Mouse (Mus musculus): ENCODE results near the gene Tmem206. TPM values are rescaled to one million over a fixed set of nuclear protein-coding genes. Genes with fewer than 3 reads are reported as not detected.

Tmem206 gene
- polyA plus RNA-seq, 1 experiment from 2014 or later: 36.3 TPM

DNA sequence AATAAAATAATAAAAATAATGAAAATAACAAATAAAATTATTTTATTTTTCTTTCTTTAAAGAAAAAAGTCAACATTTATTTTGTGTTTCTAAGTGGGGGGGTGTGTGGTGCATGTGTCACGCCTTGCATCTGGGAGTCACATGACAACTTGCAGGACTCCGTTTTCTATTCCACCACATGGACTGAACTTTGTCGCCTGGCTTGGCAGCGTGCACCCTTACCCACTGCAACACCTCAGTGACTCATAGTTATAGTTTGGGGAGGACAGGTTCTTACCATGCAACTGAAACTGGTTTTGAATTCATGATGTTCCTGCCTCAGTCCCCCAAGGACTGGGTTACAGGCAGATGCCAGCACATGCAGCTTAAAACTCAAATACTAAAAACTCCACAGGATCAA is 42.5 kb downstream of the Tmem206 start:
- Histone ChIP-seq H3K4me1 (replicated peaks) (no peaks in the 10 kb centered on the region), H3K27me3 (no peaks in the 10 kb centered on the region), H3K9ac (no peak overlapping the region), H3K4me3 (no peak overlapping the region), H3K27ac (replicated peaks) (no peak overlapping the region), H3K36me3 (no peaks in the 10 kb centered on the region), H3K9me3 (no peaks in the 10 kb centered on the region), H3K4me2 (no peak overlapping the region)
- no peak for ATAC-seq (ENCODE audit: low read depth)
- 94% methylated on average over 4 of the region's 4 CpGs for WGBS

DNA sequence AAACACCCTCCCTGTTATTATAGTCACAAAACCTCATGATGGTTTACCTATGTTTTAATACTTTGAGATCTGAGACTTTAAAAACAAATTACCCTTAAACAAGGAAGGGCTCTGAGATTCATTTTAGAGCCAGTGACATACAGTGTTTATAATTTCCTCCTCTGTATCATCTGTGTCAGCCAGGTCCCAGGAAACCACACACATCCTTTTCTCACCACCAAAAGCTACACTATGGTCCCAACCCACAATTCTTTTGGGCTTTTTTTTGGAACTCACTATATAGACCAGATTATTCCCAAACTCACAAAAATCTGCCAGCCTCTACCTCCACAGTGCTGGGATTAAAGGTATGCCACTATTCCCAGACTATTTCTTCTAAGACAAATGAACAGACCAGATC is 43.4 kb downstream of the Tmem206 start:
- no peak overlapping the region for H3K4me3 ChIP-seq
- H3K4me1 ChIP-seq (replicated peaks): no peaks in the 10 kb centered on the region
- no peak overlapping the region for H3K4me2 ChIP-seq
- ATAC-seq (ENCODE audit: low read depth): no peak
- H3K27ac ChIP-seq (replicated peaks): no peak overlapping the region
- H3K9me3 ChIP-seq: no peaks in the 10 kb centered on the region
- H3K9ac ChIP-seq: no peak overlapping the region
- H3K36me3 ChIP-seq: no peaks in the 10 kb centered on the region
- H3K27me3 ChIP-seq: no peaks in the 10 kb centered on the region

DNA sequence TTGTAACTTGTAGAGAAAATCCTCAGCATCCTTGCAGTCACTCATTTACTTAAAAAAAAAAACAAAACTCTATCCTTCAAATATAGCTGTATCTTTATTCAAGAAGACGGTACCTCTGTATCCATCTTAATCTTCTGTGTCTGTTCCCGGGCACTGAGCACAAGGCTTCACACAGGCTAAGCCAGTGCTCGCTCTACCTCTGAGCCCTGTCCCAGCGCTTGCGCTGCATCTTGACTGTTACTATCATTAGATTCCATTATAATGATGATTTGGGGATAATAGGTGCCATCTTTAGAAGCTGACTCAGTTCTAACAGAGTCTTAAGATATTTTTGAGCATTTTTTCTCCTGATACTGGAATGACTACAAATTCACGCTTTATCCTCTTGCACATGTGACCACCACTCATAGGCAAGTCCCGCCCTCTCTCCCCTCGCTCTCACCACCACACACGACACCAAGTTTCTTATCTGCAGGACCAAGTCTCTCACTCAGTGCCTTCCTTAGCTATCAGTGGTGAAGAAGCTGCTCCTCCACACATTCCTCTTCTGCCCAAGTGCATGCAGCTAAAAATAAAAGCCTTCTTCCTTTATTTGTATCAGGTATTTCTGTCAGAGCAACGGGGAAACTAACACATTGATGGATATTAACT is 49.4 kb downstream of the Tmem206 start:
- Histone ChIP-seq H3K27me3 (no peaks in the 10 kb centered on the region), H3K9ac (no peak overlapping the region), H3K4me2 (no peak overlapping the region), H3K9me3 (no peaks in the 10 kb centered on the region), H3K27ac (replicated peaks) (no peak overlapping the region), H3K4me1 (replicated peaks) (no peaks in the 10 kb centered on the region), H3K4me3 (no peak overlapping the region), H3K36me3 (no peaks in the 10 kb centered on the region)
- ATAC-seq (ENCODE audit: low read depth): no peak
- WGBS: 95% methylated on average over 10 of the region's 10 CpGs

- no peaks in the 10 kb centered on the region for H3K9me3 ChIP-seq
- no peak overlapping the region for H3K27ac ChIP-seq (replicated peaks)
- no peak overlapping the region for H3K4me3 ChIP-seq
- no peaks in the 10 kb centered on the region for H3K27me3 ChIP-seq
- no peak for ATAC-seq (ENCODE audit: low read depth)
- H3K4me2 ChIP-seq: no peak overlapping the region
- no peak overlapping the region for H3K9ac ChIP-seq
- H3K4me1 ChIP-seq (replicated peaks): no peaks in the 10 kb centered on the region
- no peaks in the 10 kb centered on the region for H3K36me3 ChIP-seq
- 82% methylated on average over 5 of the region's 5 CpGs for WGBS
These were observed 49.9 kb downstream of the Tmem206 start for GRCm38 (mm10) chr1:191375644-191375998.

DNA sequence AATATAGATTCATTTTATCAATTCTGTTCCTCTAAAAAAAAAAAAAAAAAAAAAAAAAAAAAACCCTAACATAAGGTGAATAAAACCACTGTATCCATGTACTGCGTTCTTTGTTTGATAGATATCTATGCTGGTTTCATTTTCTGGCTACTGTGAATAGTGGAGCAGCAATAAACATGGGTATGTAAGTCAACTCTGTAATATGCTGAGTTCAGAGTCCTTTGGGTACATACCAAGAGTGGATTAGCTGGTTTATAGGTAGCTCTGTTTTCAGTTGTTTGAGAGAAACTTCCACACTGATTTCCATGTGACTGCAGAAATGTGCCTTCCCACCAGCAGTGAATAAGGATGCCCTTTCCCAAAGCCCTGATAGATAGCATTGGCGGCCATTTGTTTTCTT is 52.4 kb downstream of the Tmem206 start:
- Histone ChIP-seq H3K9me3 (no peaks in the 10 kb centered on the region), H3K9ac (no peak overlapping the region), H3K4me1 (replicated peaks) (no peaks in the 10 kb centered on the region), H3K27ac (replicated peaks) (no peak overlapping the region), H3K4me2 (no peak overlapping the region), H3K36me3 (no peaks in the 10 kb centered on the region), H3K4me3 (no peak overlapping the region), H3K27me3 (no peaks in the 10 kb centered on the region)
- WGBS: 91% methylated on average over 2 of the region's 2 CpGs
- no peak for ATAC-seq (ENCODE audit: low read depth)

- no peak for ATAC-seq (ENCODE audit: low read depth)
- H3K27ac ChIP-seq (replicated peaks): no peak overlapping the region
- H3K4me3 ChIP-seq: no peak overlapping the region
- no peaks in the 10 kb centered on the region for H3K4me1 ChIP-seq (replicated peaks)
- no peak overlapping the region for H3K9ac ChIP-seq
- WGBS: 94% methylated on average over 3 of the region's 3 CpGs
- no peaks in the 10 kb centered on the region for H3K27me3 ChIP-seq
- H3K36me3 ChIP-seq: no peaks in the 10 kb centered on the region
- no peak overlapping the region for H3K4me2 ChIP-seq
- no peaks in the 10 kb centered on the region for H3K9me3 ChIP-seq
These were observed 55.1 kb downstream of the Tmem206 start for GRCm38 (mm10) chr1:191380843-191381242.

GRCm38 (mm10) chr1:191381955-191382736 is 56.4 kb downstream of the Tmem206 start:
- no peak overlapping the region for H3K4me3 ChIP-seq
- H3K36me3 ChIP-seq: no peaks in the 10 kb centered on the region
- H3K9ac ChIP-seq: no peak overlapping the region
- WGBS: 89% methylated on average over 11 of the region's 11 CpGs
- H3K9me3 ChIP-seq: no peaks in the 10 kb centered on the region
- H3K27me3 ChIP-seq: no peaks in the 10 kb centered on the region
- no peak for ATAC-seq (ENCODE audit: low read depth)
- H3K4me2 ChIP-seq: no peak overlapping the region
- no peaks in the 10 kb centered on the region for H3K4me1 ChIP-seq (replicated peaks)
- H3K27ac ChIP-seq (replicated peaks): no peak overlapping the region

DNA sequence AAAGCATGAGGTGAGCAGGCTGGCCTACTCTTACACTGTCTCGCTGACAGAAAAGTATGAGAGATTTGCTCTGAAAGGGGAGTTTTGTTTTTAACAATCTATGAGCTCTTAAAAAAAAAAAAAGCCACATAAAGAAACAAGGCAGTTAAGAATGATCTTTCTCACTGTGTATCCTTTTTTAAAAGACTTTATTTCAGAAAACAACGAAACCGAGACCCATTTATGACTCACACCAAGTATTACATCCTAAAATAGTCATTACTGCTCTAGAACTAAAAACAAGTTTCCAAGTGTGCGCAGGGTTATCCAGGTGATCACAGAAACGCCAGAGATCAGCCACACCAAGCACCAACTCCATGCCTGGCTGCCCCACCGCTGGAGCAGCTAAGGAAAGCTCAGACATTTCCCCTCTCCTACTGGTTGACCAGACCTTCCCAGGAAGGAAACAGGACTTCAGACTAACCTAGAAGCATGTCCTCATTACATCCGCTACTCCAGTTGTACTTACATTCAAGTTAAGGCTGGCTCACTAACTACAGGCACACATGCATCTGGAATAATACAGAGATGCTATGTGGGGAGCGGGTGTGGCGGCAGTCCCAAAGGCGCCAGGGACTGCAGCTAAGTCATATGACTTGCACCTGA is 59.2 kb downstream of the Tmem206 start:
- no peak for ATAC-seq (ENCODE audit: low read depth)
- H3K9ac ChIP-seq: no peak overlapping the region
- no peak overlapping the region for H3K27ac ChIP-seq (replicated peaks)
- H3K4me2 ChIP-seq: no peak overlapping the region
- H3K4me1 ChIP-seq (replicated peaks): no peaks in the 10 kb centered on the region
- no peaks in the 10 kb centered on the region for H3K27me3 ChIP-seq
- WGBS: 95% methylated on average over 10 of the region's 10 CpGs
- no peak overlapping the region for H3K4me3 ChIP-seq
- H3K36me3 ChIP-seq: no peaks in the 10 kb centered on the region
- H3K9me3 ChIP-seq: no peaks in the 10 kb centered on the region

- 19% methylated on average over 3 of the region's 3 CpGs for WGBS
- H3K27ac ChIP-seq (replicated peaks): no peak overlapping the region
- H3K4me3 ChIP-seq: no peak overlapping the region
- no peaks in the 10 kb centered on the region for H3K36me3 ChIP-seq
- no peaks in the 10 kb centered on the region for H3K9me3 ChIP-seq
- no peak overlapping the region for H3K9ac ChIP-seq
- H3K4me1 ChIP-seq (replicated peaks): peaks cover 15% of the 10 kb centered on the region; the same call in 1 of the 2 replicates
- no peak for ATAC-seq (ENCODE audit: low read depth)
- H3K27me3 ChIP-seq: peaks cover 4% of the 10 kb centered on the region; the same call in 1 of the 2 replicates
- no peak overlapping the region for H3K4me2 ChIP-seq
These were observed 65.6 kb downstream of the Tmem206 start for GRCm38 (mm10) chr1:191391311-191391710.

DNA sequence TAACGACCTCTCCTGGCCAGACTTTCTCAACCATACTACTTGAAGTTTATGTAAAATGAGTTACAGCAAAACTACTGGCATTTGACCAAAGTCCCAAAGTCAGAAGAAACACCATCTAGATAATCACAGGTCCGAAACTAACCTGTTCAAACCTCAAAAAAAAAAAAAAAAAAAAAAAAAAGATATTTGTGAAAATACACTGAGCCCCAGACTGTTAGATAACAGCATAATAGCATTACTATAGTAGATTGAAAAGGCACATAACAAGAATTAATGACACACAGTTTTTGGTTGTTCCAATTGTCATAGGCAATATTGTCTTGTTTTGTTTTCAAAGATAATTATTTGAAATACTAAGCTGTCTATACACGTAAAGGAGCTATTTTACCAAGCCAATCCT is 67.8 kb downstream of the Tmem206 start:
- H3K27me3 ChIP-seq: peaks cover 4% of the 10 kb centered on the region; the same call in 1 of the 2 replicates
- ATAC-seq (ENCODE audit: low read depth): no peak
- H3K27ac ChIP-seq (replicated peaks): no peak overlapping the region
- 90% methylated on average over 3 of the region's 3 CpGs for WGBS
- H3K9me3 ChIP-seq: no peaks in the 10 kb centered on the region
- H3K36me3 ChIP-seq: no peaks in the 10 kb centered on the region
- H3K4me1 ChIP-seq (replicated peaks): peaks cover 19% of the 10 kb centered on the region
- no peak overlapping the region for H3K4me3 ChIP-seq
- no peak overlapping the region for H3K9ac ChIP-seq
- H3K4me2 ChIP-seq: no peak overlapping the region

DNA sequence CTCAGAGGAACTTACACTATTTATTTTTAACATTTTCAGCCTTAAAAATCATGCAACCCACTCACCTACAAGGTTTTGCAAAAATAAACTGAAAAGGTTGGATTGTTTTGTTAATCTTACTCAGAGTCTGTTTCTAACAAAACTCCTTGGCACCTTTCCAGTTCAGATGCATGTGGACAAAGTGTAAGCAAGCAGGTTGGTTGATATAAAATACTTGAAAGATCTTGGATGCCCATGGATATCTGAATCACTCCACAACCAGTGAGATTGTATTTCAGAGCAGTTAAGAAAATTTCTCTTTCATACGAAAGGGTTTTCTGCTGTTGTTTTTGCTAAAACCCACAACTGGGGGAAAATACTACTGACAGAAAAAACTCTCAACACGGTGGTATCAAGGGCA is 68.4 kb downstream of the Tmem206 start:
- H3K36me3 ChIP-seq: no peaks in the 10 kb centered on the region

DNA sequence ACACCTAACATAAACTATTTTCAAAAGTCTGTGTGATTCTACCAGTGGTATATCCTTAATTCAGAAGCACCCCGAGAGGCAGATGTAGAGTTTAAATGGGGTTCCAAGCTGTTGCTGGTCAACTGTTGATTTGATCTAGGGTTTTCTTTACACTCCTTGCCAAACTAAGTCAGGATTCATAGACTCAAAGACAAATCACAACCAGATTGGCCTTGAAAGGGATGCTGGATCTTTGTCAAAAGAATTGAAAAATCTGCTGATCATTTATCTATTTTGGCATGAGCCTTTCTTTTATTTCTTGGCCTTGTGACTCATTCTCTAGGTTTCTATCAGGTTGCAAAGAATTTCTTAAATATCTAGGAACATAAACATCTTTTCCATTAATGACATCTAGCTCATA is 69.5 kb downstream of the Tmem206 start:
- ATAC-seq (ENCODE audit: low read depth): no peak
- H3K4me2 ChIP-seq: peak overlapping the region; percentile 65
- no peaks in the 10 kb centered on the region for H3K9me3 ChIP-seq
- 30% methylated on average over 1 of the region's 1 CpGs for WGBS
- H3K4me1 ChIP-seq (replicated peaks): peaks cover 19% of the 10 kb centered on the region
- no peak overlapping the region for H3K27ac ChIP-seq (replicated peaks)
- no peaks in the 10 kb centered on the region for H3K36me3 ChIP-seq
- no peak overlapping the region for H3K9ac ChIP-seq
- peaks cover 4% of the 10 kb centered on the region; the same call in 1 of the 2 replicates for H3K27me3 ChIP-seq
- peak overlapping the region; percentile 65 for H3K4me3 ChIP-seq

More for the DNA sequence above, 68.4 kb downstream of the Tmem206 start:
- no peak overlapping the region for H3K4me3 ChIP-seq
- ATAC-seq (ENCODE audit: low read depth): no peak
- no peaks in the 10 kb centered on the region for H3K9me3 ChIP-seq
- H3K9ac ChIP-seq: no peak overlapping the region
- H3K27ac ChIP-seq (replicated peaks): no peak overlapping the region
- H3K4me1 ChIP-seq (replicated peaks): peaks cover 19% of the 10 kb centered on the region
- peak overlapping the region; percentile 65 for H3K4me2 ChIP-seq
- 67% methylated on average over 2 of the region's 2 CpGs for WGBS
- peaks cover 4% of the 10 kb centered on the region; the same call in 1 of the 2 replicates for H3K27me3 ChIP-seq
